Mouse (Mus musculus) E14TG2a.4 (cell line): ENCODE data around the gene Arhgap8.

Experiments used
- H3K27me3 ChIP-seq: 2 replicates; pipeline ENCODE4 v1.6.1; 2014; ENCODE audit warnings: low read length, control low read depth; ENCODE audit not compliant: insufficient read depth
- H3K36me3 ChIP-seq: 2 replicates; pipeline ENCODE4 v1.6.1; 2014; ENCODE audit warnings: low read length, control low read depth; ENCODE audit not compliant: insufficient read depth
- H3K4me1 ChIP-seq: replicated peaks from 2 replicates; pipeline ENCODE4 v1.6.1; 2014; ENCODE audit warnings: low read depth, low read length, control low read depth
- H3K4me3 ChIP-seq: replicated peaks from 2 replicates; pipeline ENCODE4 v1.5.1; 2014; ENCODE audit warnings: mild to moderate bottlenecking, low read length
- H3K9me3 ChIP-seq: 2 replicates; pipeline ENCODE4 v1.6.1; 2014; ENCODE audit warnings: low read length, control low read depth
- CTCF ChIP-seq: conservative IDR thresholded peaks from 2 replicates; pipeline ENCODE4 v1.5.1; 2014; ENCODE audit warnings: low read length
- NANOG ChIP-seq: IDR thresholded peaks from 2 replicates; pipeline ENCODE4 v1.6.1; 2014; ENCODE audit warnings: borderline replicate concordance, low read length, mixed read lengths
- POU5F1 ChIP-seq: IDR thresholded peaks from 2 replicates; pipeline ENCODE4 v1.6.1; 2014; ENCODE audit warnings: low read length, borderline replicate concordance

The Arhgap8 gene

GRCm38 (mm10) chr15:84817589-84817988, 97.7 kb downstream of the Arhgap8 start:
- Histone ChIP-seq H3K36me3 (peaks cover 9% of the 10 kb centered on the region), H3K4me1 (peaks cover 14% of the 10 kb centered on the region), H3K9me3 (no peaks in the 10 kb centered on the region), H3K27me3 (no peaks in the 10 kb centered on the region; the same call in 1 of the 2 replicates), H3K4me3 (no peak overlapping the region)
- no peak for TF ChIP-seq POU5F1
- TF ChIP-seq CTCF, result no peak
- TF ChIP-seq NANOG, result no peak

DNA sequence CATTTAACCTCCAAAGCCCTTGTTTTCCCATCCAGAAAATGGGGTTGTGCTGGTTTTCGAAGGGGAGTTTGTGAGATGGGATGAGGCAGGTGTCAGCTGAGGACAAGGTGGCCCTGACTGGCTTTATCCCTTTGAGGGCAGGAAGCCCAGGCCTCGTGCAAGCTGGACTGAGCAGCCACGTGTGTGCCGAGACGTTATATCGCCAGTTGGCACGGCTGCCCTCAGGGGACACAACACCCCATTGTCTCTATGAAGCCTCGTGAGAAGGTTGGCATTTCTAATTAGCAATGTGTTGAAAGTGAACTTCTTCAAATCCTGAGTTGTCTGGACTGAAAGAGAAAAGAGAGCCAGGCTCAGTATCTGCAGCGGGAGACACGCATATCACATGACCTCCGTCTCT, 98.4 kb downstream of the Arhgap8 start:
- Histone ChIP-seq H3K27me3 (no peaks in the 10 kb centered on the region; the same call in 1 of the 2 replicates), H3K4me1 (peaks cover 7% of the 10 kb centered on the region), H3K36me3 (peaks cover 9% of the 10 kb centered on the region), H3K4me3 (no peak overlapping the region), H3K9me3 (no peaks in the 10 kb centered on the region)
- TF ChIP-seq CTCF (no peak), POU5F1 (no peak), NANOG (no peak)

DNA sequence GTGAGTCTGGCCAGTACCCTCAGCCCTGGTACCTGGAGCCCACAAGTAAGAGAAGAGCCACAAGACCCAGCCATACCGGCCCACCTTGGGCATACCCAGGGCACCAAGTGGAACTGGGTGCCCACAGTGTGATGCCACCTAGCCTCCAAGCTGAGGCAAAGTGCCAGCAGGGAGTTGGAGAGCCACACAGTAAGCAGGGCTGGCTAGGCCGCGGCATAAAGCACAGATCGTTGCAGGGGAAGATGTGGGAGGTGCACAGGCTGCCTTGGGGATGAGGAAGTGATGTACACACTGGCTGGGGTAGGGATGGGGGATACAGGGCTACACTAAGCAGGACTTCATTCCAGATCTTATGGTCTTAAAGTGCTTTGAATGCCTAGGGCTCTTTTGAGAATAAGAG, 101.0 kb downstream of the Arhgap8 start:
- peaks cover 2% of the 10 kb centered on the region for H3K4me1 ChIP-seq
- H3K27me3 ChIP-seq, result no peaks in the 10 kb centered on the region; the same call in 1 of the 2 replicates
- H3K9me3 ChIP-seq, result no peaks in the 10 kb centered on the region
- H3K4me3 ChIP-seq, result no peak overlapping the region
- H3K36me3 ChIP-seq, result peaks cover 6% of the 10 kb centered on the region
- TF ChIP-seq POU5F1 (no peak), CTCF (no peak), NANOG (no peak)
